Comparison of ENCODE assay signal across 10 mouse cellular contexts in the genomic region with DNA sequence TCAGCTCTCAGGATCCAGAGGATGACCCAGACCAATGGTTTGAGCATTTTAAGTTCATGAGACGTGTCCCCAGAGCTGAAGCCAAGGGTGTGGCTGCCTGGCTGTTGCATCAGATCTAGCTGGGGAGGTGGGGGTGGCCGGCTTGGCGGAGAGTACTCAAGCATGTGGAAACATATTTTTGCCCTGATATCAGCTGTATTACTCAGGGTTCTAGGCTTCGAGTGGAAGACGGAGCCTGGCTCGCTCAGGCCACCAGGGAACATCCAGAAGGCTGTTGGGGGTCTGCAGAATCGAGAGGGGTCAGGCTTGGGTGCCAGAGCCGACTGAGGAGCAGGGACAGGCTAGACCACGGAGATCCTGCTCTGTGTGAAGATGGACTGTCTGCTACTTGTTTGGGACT. TPM values are rescaled to one million over a fixed set of nuclear protein-coding genes. Genes with fewer than 3 reads are reported as not detected.
DNase-seq lines count a peak whose midpoint lies in the region; ATAC-seq lines count a peak whose summit lies in the region.
"Had no signal": no experiment of that assay in that cellular context is flagged by ENCODE, and none has a peak within 500 bp of the region (broad histone marks: within the 10 kb centered on the region; RNA-seq: fewer than 3 reads in every experiment).

No protein-coding gene starts in this region.

- H3K36me3 ChIP-seq in stomach, embryonic 16.5 days (ENCODE audit: control insufficient read depth, insufficient read depth, low read length), result no peaks in the 10 kb centered on the region
- H3K36me3 ChIP-seq: G1E had no signal

- peak overlapping the region; percentile 52 for H3K27ac ChIP-seq in stomach, embryonic 16.5 days (ENCODE audit: low read length)
- H3K27ac ChIP-seq: hindbrain, postnatal 0 days had no signal

- no peak overlapping the region for H3K4me3 ChIP-seq in stomach, embryonic 16.5 days (replicated peaks; ENCODE audit: low read length)

- WGBS in stomach, embryonic 16.5 days, result 52% methylated on average over 9 of the region's 9 CpGs

- peak; percentile 33 for DNase-seq in kidney, postnatal 10 days
- DNase-seq in kidney, adult 18-20 months, result no peak
- peak; percentile 79 for DNase-seq in heart, postnatal 25 days (ENCODE audit: low spot score)
- no peak for DNase-seq in spleen, postnatal 14 days (ENCODE audit: low spot score in 2 of 2)
- DNase-seq in embryo, embryonic 11 days, result no peak
- DNase-seq in retina, postnatal 1 day, result no peak

- H3K27me3 ChIP-seq in stomach, embryonic 16.5 days (ENCODE audit: control insufficient read depth, insufficient read depth, low read length), result peaks cover 3% of the 10 kb centered on the region; the same call in 1 of the 2 replicates

- 0 out of 2 replicates have a peak, but pooled peaks have one; percentile 20 for ATAC-seq in common myeloid progenitor, adult 5-6 weeks (replicated peaks; ENCODE audit: low read depth, poor library complexity, severe bottlenecking)
- peak; percentile 41; the same call in 1 of the 2 replicates for ATAC-seq in stomach, embryonic 16.5 days (ENCODE audit: insufficient read depth, low FRiP score)
- ATAC-seq: hindbrain, postnatal 0 days had no signal

- intact Hi-C loops in heart, postnatal 25 days (cut with DNase I), result loop anchor here (10.0 kb wide), 1 partner anchor 329 kb away; no protein-coding TSS in a partner anchor

- H3K9ac ChIP-seq in stomach, embryonic 16.5 days (ENCODE audit: low read length), result no peak overlapping the region

- 0 out of 2 replicates have a peak, but pooled peaks cover 3% of the 10 kb centered on the region for H3K4me1 ChIP-seq in stomach, embryonic 16.5 days (ENCODE audit: control insufficient read depth, insufficient read depth, low read length)

- H3K4me2 ChIP-seq in stomach, embryonic 16.5 days (ENCODE audit: low read depth, low read length), result no peak overlapping the region

- no peaks in the 10 kb centered on the region for H3K9me3 ChIP-seq in stomach, embryonic 16.5 days (replicated peaks; ENCODE audit: control insufficient read depth, low read length)

RNA-seq across cellular contexts. Expression of gene Adgrd1, which starts 30.6 kb away (rescaled TPM):
- total RNA-seq in common myeloid progenitor, adult 5-6 weeks (2017), result 0.39 and 0.96 TPM in 2 replicates
- 1 to 10 TPM; 5.4 to 5.5 TPM for total RNA-seq in heart, postnatal 25 days (2021)
- 4.9 and 5.8 TPM in 2 replicates for polyA plus RNA-seq in stomach, embryonic 16.5 days (2015; fragmentation: Nextera tagmentation; extraction: Ambion mirVana)
- polyA plus RNA-seq: G1E had no signal

RNA-seq across cellular contexts. Expression of gene Ran, which starts 46.1 kb away (rescaled TPM):
- total RNA-seq in common myeloid progenitor, adult 5-6 weeks (2017), result 494 and 900 TPM in 2 replicates
- total RNA-seq in heart, postnatal 25 days (2021), result 100 to 1,000 TPM in 1 of 2 experiments, 10 to 100 TPM in 1; 94.6 to 110 TPM
- polyA plus RNA-seq in stomach, embryonic 16.5 days (2015; fragmentation: Nextera tagmentation; extraction: Ambion mirVana), result 421 and 484 TPM in 2 replicates

RNA-seq across cellular contexts. Expression of gene Stx2, which starts 57.6 kb away (rescaled TPM):
- 38.6 and 74.1 TPM in 2 replicates for total RNA-seq in common myeloid progenitor, adult 5-6 weeks (2017)
- 10 to 100 TPM; 12.6 to 14.2 TPM for total RNA-seq in heart, postnatal 25 days (2021)
- polyA plus RNA-seq in stomach, embryonic 16.5 days (2015; fragmentation: Nextera tagmentation; extraction: Ambion mirVana), result 27.8 and 30.6 TPM in 2 replicates

Comparison
In these comparisons a context has a peak if more than half of its experiments do, and no peak if none do; other contexts are left out.
1. DNase-seq: peak in kidney, postnatal 10 days (single experiment) and heart, postnatal 25 days (single experiment); none in kidney, adult 18-20 months (single experiment), spleen, postnatal 14 days (0 of 2), embryo, embryonic 11 days (single experiment) and retina, postnatal 1 day (single experiment).